Mouse (Mus musculus) megakaryocyte-erythroid progenitor cell, adult 5-6 weeks (primary cell): ENCODE results near the gene Pamr1. TPM values are rescaled to one million over a fixed set of nuclear protein-coding genes. Genes with fewer than 3 reads are reported as not detected.

Source experiments
- total RNA-seq, 2 experiments: library from RNA; stranded (forward) in 1 of 2; stranded (reverse) in 1 of 2; fragments of 200-1000, 215-1000 nt in 1 of 2; fragments of >200 nt in 1 of 2; fragmentation: Nextera tagmentation in 1 of 2; gene quantifications; 2 replicates each; pipeline ENCODE4 v1.2.3; 2014 to 2017

The Pamr1 gene
- total RNA-seq, 2 experiments from 2014 or later = not detected

Other genes with a start within 250 kb of the Pamr1 start
- 34.9 and 37.2 TPM in 2 replicates for gene Trim44, start 142.2 kb upstream of the Pamr1 start, total RNA-seq (2014; fragmentation: Nextera tagmentation)
- 34.0 and 45.1 TPM in 2 replicates for gene Trim44, start 142.2 kb upstream of the Pamr1 start, total RNA-seq (2017)
- gene Fjx1, start 97.5 kb upstream of the Pamr1 start, total RNA-seq (2014; fragmentation: Nextera tagmentation) = not detected in 2 replicates
- not detected in 2 replicates for gene Fjx1, start 97.5 kb upstream of the Pamr1 start, total RNA-seq (2017)
- not detected in 2 replicates for gene Slc1a2, start 108.6 kb downstream of the Pamr1 start, total RNA-seq (2014; fragmentation: Nextera tagmentation)
- not detected in 2 replicates for gene Slc1a2, start 108.6 kb downstream of the Pamr1 start, total RNA-seq (2017)